In the genomic region with DNA sequence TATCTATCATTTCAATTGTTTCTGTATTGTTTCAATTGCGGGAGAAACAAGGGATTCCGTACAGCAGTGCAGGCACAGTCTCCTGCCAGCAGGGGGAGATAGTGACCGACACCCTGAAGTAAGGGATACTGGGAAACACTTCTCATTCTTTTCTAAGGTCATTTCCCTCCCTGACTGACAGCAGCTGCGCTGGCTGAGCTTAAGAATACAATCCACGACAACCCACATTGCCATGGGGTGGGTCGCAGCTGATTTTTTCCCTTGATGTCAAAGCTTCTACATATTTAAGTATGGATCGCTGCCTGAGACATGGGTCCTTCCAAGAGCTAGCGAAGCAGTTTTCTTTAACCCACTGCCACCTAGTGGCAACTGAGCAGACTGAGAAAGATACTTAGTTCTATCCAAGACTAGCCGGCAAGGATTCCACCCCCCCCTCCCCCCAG, we compare ENCODE assay signal across 8 mouse cellular contexts. TPM values are rescaled to one million over a fixed set of nuclear protein-coding genes. Genes with fewer than 3 reads are reported as not detected.
DNase-seq lines count a peak whose midpoint lies in the region; ATAC-seq and TF ChIP-seq lines count a peak whose summit lies in the region.

No protein-coding gene starts in this region.

- dilution Hi-C loops in CH12.LX (cut with MboI; ENCODE audit: extremely low pct_ligation_motif_present, extremely low pct_unique_long_range_greater_than_20kb, low sequenced_read_pairs), result no loop called here

- no peak overlapping the region for H3K9ac ChIP-seq in CH12.LX (ENCODE audit: insufficient read depth, low read depth)
- H3K9ac ChIP-seq in heart, embryonic 14.5 days (ENCODE audit: low read length), result peak overlapping the region; percentile 63; the same call in 1 of the 2 replicates
- peak overlapping the region; percentile 42; the same call in 1 of the 2 replicates for H3K9ac ChIP-seq in liver, embryonic 12.5 days

- in situ Hi-C loops in CH12.LX (cut with MboI; ENCODE audit: low pct_ligation_motif_present, low pct_unique_long_range_greater_than_20kb, low sequenced_read_pairs), result no loop called here

- H3K36me3 ChIP-seq in CH12.LX (replicated peaks in 1 of 2; ENCODE audit: control insufficient read depth in 1 of 2, insufficient read depth in 1 of 2, low read length in 1 of 2), result peaks cover 2 to 32% of the 10 kb centered on the region in 2 experiments
- H3K36me3 ChIP-seq in heart, embryonic 14.5 days (ENCODE audit: control insufficient read depth, insufficient read depth, low read length), result peaks cover 20% of the 10 kb centered on the region
- H3K36me3 ChIP-seq in liver, embryonic 12.5 days, result peaks cover 14% of the 10 kb centered on the region
- H3K36me3 ChIP-seq in splenic B cell, adult 2 months (ENCODE audit: control insufficient read depth, insufficient read depth, low read length, poor library complexity, severe bottlenecking), result 0 out of 2 replicates have a peak, but pooled peaks cover 2% of the 10 kb centered on the region

- H3K27me3 ChIP-seq in CH12.LX (replicated peaks), result no peaks in the 10 kb centered on the region
- no peaks in the 10 kb centered on the region for H3K27me3 ChIP-seq in heart, embryonic 14.5 days (ENCODE audit: control insufficient read depth, insufficient read depth, low read length)
- no peaks in the 10 kb centered on the region for H3K27me3 ChIP-seq in liver, embryonic 12.5 days (replicated peaks)
- no peaks in the 10 kb centered on the region for H3K27me3 ChIP-seq in splenic B cell, adult 2 months (ENCODE audit: control insufficient read depth, insufficient read depth, low read length, poor library complexity, severe bottlenecking)

- TF ChIP-seq POLR2A in CH12.LX (IDR thresholded peaks at IDR 0.05; ENCODE audit: low read depth, low read length), result no peak

- H3K4me2 ChIP-seq in CH12.LX (ENCODE audit: insufficient read depth, low read depth, poor library complexity, severe bottlenecking), result peak overlapping the region; percentile 66
- peak overlapping the region; percentile 61 for H3K4me2 ChIP-seq in heart, embryonic 14.5 days (ENCODE audit: low read length)
- peak overlapping the region; percentile 67 for H3K4me2 ChIP-seq in liver, embryonic 12.5 days

- H3K79me2 ChIP-seq in CH12.LX (replicated peaks; ENCODE audit: control insufficient read depth, extremely low read depth, insufficient read depth, poor library complexity, severe bottlenecking), result no peaks in the 10 kb centered on the region

- peak; percentile 66 for TF ChIP-seq RAD21 in CH12.LX (IDR thresholded peaks at IDR 0.05; ENCODE audit: low read depth, low read length)

- WGBS in heart, embryonic 14.5 days, result 1% methylated on average over 9 of the region's 9 CpGs
- WGBS in liver, embryonic 12.5 days (ENCODE audit: insufficient replicate concordance), result 1% methylated on average over 9 of the region's 9 CpGs

- peak overlapping the region in 1 of 3 experiments; percentile 31 for H3K4me3 ChIP-seq in CH12.LX (replicated peaks in 1 of 3; ENCODE audit: low read depth in 2 of 3, low read length in 2 of 3, poor library complexity in 1 of 3)
- H3K4me3 ChIP-seq in heart, embryonic 14.5 days (ENCODE audit: control insufficient read depth in 1 of 2, insufficient read depth in 1 of 2, low read depth in 1 of 2, low read length in 2 of 2), result peak overlapping the region; percentile 35 to 42
- H3K4me3 ChIP-seq in liver, embryonic 12.5 days, result peak overlapping the region; percentile 52

- no peak overlapping the region for H3K27ac ChIP-seq in CH12.LX (ENCODE audit: insufficient read depth, low read depth)
- H3K27ac ChIP-seq in heart, embryonic 14.5 days (replicated peaks in 1 of 2; ENCODE audit: control insufficient read depth in 1 of 2, insufficient read depth in 1 of 2, low read depth in 2 of 2, low read length in 2 of 2), result 0 out of 4 replicates have a peak overlapping the region, but pooled peaks of 1 of the 2 experiments have one; percentile 28
- H3K27ac ChIP-seq in liver, embryonic 12.5 days, result no peak overlapping the region; the same call in 1 of the 2 replicates

- ATAC-seq in heart, embryonic 14.5 days (ENCODE audit: insufficient number of reproducible peaks, insufficient read depth, low FRiP score, low read depth), result no peak
- peak; percentile 84 for ATAC-seq in liver, embryonic 12.5 days

- H3K4me1 ChIP-seq in CH12.LX (ENCODE audit: control insufficient read depth in 1 of 2, insufficient read depth in 2 of 2), result no peaks in the 10 kb centered on the region
- H3K4me1 ChIP-seq in heart, embryonic 14.5 days (ENCODE audit: control insufficient read depth in 2 of 2, insufficient read depth in 2 of 2, low read length in 2 of 2), result no peaks in the 10 kb centered on the region; a peak in 1 of 4 replicates
- H3K4me1 ChIP-seq in liver, embryonic 12.5 days, result peaks cover 4% of the 10 kb centered on the region

- peak; percentile 72 to 96 for TF ChIP-seq CTCF in CH12.LX (conservative IDR thresholded peaks at IDR 0.05 in 1 of 2, IDR thresholded peaks at IDR 0.05 in 1 of 2; ENCODE audit: low read depth in 2 of 2, low read length in 2 of 2)

- no peak for TF ChIP-seq EP300 in CH12.LX (IDR thresholded peaks at IDR 0.05; ENCODE audit: low read length)

- H3K9me3 ChIP-seq in CH12.LX (replicated peaks; ENCODE audit: low read length), result no peaks in the 10 kb centered on the region
- H3K9me3 ChIP-seq in heart, embryonic 14.5 days (ENCODE audit: control insufficient read depth, low read length), result no peaks in the 10 kb centered on the region
- no peaks in the 10 kb centered on the region for H3K9me3 ChIP-seq in liver, embryonic 12.5 days (replicated peaks)

- peak; percentile 90 for DNase-seq in CH12.LX (ENCODE audit: extremely low read depth)
- DNase-seq in c-Kit-negative CD71-positive TER-119-positive erythroid progenitor cells, embryonic 14.5 days (ENCODE audit: low read depth, low spot score), result peak; percentile 63
- DNase-seq in fibroblast of lung, adult 2 months (ENCODE audit: low read depth), result peak; percentile 81
- DNase-seq in kidney, postnatal 10 days, result peak; percentile 84
- peak; percentile 91 for DNase-seq in naive thymus-derived CD4-positive, alpha-beta T cell, adult 2 months (ENCODE audit: low read depth)
- peak; percentile 83 for DNase-seq in splenic B cell, adult 2 months (ENCODE audit: low read depth, low spot score)

TF ChIP-seq in CH12.LX, 34 proteins besides CTCF, POLR2A, EP300 and RAD21:
- TF ChIP-seq NRF1 (IDR thresholded peaks at IDR 0.05; ENCODE audit: low read depth, low read length), result 0 out of 2 replicates have a peak, but pooled peaks have one; percentile 7
- no peak for TF ChIP-seq CHD1 (IDR thresholded peaks at IDR 0.05; ENCODE audit: low read depth, low read length)
- peak; percentile 24 for TF ChIP-seq SMC3 (IDR thresholded peaks at IDR 0.05; ENCODE audit: low read depth, low read length)
- TF ChIP-seq TBP (conservative IDR thresholded peaks at IDR 0.05; ENCODE audit: low read depth, low read length), result peak; percentile 45; the same call in 1 of the 2 replicates
- TF ChIP-seq MAZ (IDR thresholded peaks at IDR 0.05; ENCODE audit: low read depth, low read length), result no peak; the same call in 1 of the 2 replicates
- TF ChIP-seq ETS1 (conservative IDR thresholded peaks at IDR 0.05; ENCODE audit: low read depth, low read length), result no peak
- TF ChIP-seq IRF4 (IDR thresholded peaks at IDR 0.05; ENCODE audit: low read depth, low read length), result peak; percentile 15; the same call in 1 of the 2 replicates
- no peak for TF ChIP-seq TCF12 (IDR thresholded peaks at IDR 0.05; ENCODE audit: low read depth, low read length)

RNA-seq across cellular contexts. Expression of gene Lsm11, which starts 18.1 kb away (rescaled TPM):
- total RNA-seq in CH12.LX (2012; rRNA removed), result 12.8 and 13.1 TPM in 2 replicates
- 8.9 and 9.0 TPM in 2 replicates for total RNA-seq in CH12.LX (2014; rRNA removed)
- polyA plus RNA-seq in CH12.LX (2012; ENCODE audit: insufficient read length, low read depth), result 10.1 and 11.0 TPM in 2 replicates
- 9.4 and 9.8 TPM in 2 replicates for polyA plus RNA-seq in heart, embryonic 14.5 days (2014; fragmentation: Nextera tagmentation; extraction: Ambion mirVana)
- polyA plus RNA-seq in liver, embryonic 12.5 days (2016; fragmentation: Nextera tagmentation; extraction: Ambion mirVana), result 6.4 and 6.6 TPM in 2 replicates

RNA-seq across cellular contexts. Expression of gene Thg1l, which starts 28.6 kb away (rescaled TPM):
- total RNA-seq in CH12.LX (2012; rRNA removed) (32.7 and 38.7 TPM in 2 replicates), CH12.LX (2014; rRNA removed) (45.2 and 45.6 TPM in 2 replicates)
- 60.0 and 68.7 TPM in 2 replicates for polyA plus RNA-seq in CH12.LX (2012; ENCODE audit: insufficient read length, low read depth)
- 7.0 and 8.5 TPM in 2 replicates for polyA plus RNA-seq in heart, embryonic 14.5 days (2014; fragmentation: Nextera tagmentation; extraction: Ambion mirVana)
- polyA plus RNA-seq in liver, embryonic 12.5 days (2016; fragmentation: Nextera tagmentation; extraction: Ambion mirVana), result 10.2 and 11.0 TPM in 2 replicates

RNA-seq across cellular contexts. Expression of gene Sox30, which starts 53.4 kb away (rescaled TPM):
- not detected in 2 replicates for total RNA-seq in CH12.LX (2012; rRNA removed)
- total RNA-seq in CH12.LX (2014; rRNA removed), result not detected in 2 replicates
- polyA plus RNA-seq in CH12.LX (2012; ENCODE audit: insufficient read length, low read depth), result not detected in 2 replicates
- 0.26 and 0.30 TPM in 2 replicates for polyA plus RNA-seq in heart, embryonic 14.5 days (2014; fragmentation: Nextera tagmentation; extraction: Ambion mirVana)
- polyA plus RNA-seq in liver, embryonic 12.5 days (2016; fragmentation: Nextera tagmentation; extraction: Ambion mirVana), result 0.06 TPM in 2 replicates
